Mouse (Mus musculus) frontal cortex, adult (tissue): ENCODE measurements around the gene Coq2.

ENCODE experiments used
- ATAC-seq: cut with Nextera tagmentation; 2 replicates; pipeline ENCODE4 v1.9.2; 2017; ENCODE audit warnings: mild to moderate bottlenecking, moderate library complexity, mixed read lengths; ENCODE audit not compliant: low TSS enrichment

Gene Coq2

DNA sequence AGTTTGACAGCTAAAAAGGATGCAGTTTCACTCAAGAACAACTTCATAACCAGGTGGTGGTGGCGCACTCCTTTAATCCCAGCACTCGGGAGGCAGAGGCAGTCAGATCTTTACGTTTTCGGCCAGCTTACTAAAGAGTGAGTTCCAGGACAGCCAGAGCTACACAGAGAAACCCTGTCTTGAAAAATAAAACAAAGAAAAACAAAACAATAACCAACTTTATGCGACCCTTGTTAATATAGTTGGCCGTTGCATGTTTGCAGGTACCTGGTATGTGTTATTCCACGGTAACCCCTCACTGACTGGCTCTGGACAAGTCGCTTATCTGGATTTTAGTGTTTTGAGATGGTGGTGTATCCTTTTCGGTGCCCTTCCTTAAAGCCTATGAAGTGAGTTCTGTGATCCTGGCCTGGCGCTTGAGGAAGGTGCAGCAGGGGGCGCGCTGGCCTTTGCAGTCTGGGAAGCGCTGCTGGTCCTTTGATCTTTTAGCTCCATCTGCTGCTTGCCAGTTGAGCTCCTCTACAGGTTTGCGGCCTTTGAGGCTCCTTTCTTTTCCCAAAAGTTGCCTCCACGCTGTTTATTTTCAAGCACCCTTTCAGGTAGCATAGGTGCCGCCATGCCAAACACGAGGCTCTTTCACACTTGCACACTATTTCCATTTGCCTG, at the start of gene Coq2:
Gene Coq2 (minus strand): TSS at position 430 of the 666 bp plus-strand sequence.
- peak; percentile 57 for ATAC-seq

DNA sequence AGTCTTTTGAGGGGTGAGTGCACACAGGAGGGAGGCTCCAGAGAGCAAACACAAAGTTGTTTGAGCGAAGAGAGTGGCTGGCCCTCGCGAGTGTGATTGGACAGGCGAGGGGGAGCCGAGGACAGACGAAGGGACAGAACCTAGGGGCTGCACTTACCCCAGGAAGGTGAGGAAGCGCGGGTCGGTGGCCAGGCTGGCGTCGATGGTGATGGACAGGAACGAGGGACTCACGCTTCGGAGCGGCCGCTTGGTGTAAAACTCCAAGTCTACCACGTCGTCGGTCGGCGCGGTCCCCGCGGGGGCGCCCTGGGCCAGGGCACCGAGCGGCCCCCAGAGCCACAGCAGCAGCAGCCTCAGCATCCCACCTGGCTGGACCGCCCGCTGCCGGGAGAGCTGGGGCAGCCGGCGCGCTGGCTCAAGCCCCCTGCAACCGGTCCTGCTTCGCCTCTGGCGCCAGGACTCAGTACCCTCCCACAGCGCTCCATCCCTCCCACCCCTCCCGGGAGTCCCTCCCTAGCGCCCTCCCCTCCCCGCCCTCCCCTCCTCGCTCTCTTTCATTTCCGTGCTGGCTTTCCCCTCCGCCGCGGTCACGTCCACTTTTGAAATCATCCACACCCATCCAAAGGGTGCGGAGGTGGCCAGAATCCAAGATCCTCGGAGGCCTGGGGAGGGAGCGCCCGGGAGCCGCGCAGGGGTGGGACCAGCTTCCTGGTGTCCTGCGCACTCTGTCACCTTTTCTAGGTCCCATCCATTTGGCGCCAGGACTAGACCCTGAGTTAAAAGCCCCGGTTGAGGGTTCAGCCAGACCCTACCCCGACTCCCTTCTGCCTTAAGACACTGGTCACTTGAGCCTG, 44.5 kb upstream of the Coq2 start, which contains the start of gene Hpse:
Gene Hpse (minus strand): TSS at position 482 of the 854 bp plus-strand sequence.
- peak; percentile 50 for ATAC-seq

DNA sequence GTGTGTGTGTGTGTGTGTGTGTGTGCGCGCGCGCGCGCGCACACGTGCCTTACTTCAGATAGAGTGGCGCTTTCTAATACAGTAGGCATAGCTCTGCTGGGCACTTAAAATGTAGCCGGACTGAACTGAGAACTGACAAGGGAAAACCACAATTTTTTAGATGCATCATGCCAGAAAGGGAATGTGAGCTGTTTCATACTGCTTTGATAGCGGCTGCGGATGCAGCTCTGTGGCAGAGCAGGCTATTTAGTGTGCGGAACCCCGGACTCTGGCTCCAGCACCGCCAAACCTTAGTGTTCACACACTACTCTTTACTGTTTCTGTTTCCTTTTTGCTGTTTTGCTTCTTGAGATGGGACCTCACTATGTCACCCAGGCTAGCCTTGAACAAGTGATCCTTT, 41.8 kb upstream of the Coq2 start:
- no peak for ATAC-seq

DNA sequence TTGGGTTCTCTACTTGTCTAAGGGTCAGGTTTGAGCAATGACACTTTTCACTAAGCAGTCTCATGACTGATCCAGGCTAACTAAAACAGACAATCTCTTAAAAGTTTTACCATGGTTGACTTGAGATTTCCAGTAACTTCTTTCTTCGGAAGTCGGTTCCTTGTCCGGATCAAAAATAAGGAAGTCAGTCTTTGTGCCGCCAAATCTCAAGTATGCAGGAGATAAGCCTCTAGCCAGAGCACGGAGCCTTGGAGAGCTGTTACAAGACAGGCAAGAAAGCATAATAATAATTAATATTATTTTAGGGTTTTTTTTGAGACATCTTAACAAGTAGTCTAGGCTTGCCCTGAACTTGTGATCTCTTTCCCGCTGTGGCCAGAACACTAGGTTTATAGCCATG, 36.3 kb upstream of the Coq2 start:
- no peak for ATAC-seq

DNA sequence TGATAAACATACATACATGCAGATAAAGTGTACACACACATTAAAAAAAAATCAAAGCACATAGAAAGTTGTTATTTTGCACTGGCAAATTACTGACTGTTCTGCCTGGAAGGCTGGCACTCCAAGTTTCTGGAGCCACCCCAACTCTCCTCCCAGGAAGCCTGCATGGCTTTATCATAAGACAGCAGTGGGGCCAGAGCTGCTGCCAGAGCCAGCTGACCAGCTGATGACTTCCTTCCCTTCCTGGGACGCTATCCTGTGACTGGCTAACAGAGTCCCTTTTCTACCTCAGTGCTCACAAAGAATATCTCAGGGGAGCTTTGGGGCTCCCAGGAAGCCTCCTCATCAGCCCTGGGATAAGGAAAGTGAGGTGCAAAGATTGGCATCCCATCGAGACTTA, 35.1 kb upstream of the Coq2 start:
- no peak for ATAC-seq

DNA sequence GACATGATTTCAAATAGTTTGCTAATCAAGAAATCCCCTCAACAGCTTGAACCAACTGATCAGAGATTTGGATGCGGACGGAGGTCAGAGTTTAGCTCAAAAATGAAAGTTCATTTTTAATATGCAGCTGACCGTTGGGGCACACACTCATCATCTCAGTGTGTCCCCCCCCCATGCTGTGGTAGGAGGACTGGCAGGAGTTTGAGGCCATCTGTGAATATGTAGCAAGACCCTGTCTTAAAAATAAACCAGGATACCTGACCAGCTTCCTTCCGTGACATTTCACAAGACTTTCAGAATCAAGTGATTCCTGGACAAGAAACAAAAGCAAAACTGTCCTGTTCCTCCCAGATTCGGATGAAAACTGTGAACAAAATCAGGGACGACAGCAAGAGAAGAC, 34.1 kb upstream of the Coq2 start:
- ATAC-seq: no peak

DNA sequence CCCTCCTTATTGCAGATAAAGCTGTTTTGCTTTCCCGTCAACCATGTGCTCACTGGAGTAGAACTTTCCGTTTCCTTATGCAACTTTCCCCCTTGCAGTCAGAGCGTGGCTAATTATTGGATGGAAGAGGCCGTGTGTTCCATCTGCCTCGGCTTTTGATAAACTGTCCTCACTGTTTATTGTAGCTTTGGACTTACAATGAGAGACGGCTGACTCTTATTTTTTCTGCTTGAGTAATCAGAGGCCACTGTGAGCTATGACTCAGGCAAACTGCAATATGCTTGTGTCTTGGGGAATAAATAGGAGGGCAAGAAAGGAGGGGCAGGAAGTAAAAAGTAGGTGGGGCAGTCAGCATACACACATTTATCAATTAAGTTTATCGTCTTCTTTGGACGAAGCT, 31.7 kb upstream of the Coq2 start:
- ATAC-seq: no peak

DNA sequence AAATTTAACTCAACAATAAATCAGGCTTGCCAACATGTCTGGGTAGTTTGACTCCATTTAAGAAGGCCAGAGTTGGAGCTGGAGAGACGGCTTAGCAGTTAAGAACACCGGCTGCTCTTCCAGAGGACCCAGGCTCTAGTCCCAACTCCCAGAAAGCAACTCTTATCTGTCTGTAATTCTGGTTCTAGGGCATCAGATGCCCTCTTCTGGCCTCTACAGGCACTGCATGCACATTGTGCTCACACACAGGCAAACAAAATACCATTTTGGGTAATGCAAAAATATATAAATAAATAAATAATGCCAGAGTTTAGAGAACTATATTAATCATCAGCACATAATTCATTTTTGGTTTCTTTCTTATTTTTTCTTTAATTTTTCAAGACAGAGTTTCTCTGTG, 29.3 kb upstream of the Coq2 start:
- no peak for ATAC-seq

DNA sequence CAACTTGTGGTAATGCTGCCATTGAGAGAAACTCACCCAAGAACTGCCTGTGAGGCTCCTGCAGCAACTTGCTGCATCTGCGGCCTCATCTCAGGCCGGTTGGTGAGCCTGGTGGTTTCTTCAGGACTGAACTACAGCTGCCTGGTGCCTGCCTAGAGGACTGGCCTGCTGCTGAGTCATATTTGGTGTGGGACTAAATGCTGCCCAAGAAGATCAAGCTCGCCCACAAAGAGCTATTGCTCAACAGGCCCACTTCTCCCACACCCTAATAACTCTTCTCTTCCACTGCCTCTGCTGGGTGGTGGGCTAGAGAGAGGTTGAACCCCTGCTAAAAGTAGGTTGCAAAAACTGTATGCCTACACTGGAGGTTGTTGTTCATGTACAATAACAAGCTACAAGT, 27.4 kb upstream of the Coq2 start:
- ATAC-seq: no peak

DNA sequence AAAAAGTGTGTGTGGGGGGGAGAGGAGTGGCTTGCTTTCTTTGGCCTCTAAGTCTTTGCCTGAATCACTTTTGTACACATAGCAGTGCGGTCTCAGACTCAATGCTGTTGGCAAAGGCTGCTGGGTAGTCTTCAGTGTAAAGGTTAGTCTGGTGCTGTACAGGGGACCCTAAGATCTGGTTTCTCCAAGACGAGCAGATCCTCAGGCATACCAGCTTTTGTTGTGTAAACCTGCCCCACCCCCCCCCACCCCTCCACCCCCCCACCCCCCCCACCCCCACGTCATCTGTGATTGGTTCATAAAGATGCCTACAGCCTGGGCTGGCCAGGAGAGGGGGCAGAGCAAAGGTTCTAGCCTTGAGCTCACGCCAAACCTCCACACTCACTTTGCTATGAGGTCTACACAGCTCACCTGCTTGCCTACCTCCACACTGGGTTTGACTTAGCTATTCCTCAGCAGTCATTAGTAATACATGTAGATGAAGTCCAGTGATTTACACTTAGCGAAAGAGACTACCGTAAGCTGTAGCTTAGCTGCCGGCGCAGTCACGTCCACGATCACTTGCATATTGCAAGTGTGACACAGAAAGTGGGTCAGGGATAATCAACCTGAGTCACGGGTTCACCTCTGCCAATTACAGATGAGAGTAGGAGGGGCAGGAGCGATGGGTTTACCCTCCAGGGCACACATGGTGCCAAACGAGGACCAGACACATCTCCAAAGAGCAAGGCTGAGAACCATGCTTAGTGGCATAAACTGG, 26.1 kb upstream of the Coq2 start:
- ATAC-seq: no peak

DNA sequence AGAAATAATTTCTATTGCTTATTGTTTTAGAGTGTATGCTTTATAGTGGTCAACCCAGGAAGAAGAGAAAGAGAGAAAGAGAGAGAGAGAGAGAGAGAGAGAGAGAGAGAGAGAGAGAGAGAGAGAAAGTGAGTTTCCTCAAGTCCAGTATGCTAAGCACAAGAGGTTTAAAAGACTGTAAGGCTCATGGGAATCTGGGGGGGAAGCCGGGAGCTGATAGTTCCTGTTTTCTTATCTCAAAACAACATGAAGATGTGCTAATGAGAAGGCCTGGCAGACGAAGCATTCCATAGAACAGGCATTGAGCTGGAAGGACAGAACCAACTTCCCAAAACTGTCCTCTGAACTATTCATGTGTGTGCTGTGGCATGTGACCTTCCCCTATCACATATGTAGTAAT, 22.9 kb upstream of the Coq2 start:
- no peak for ATAC-seq

DNA sequence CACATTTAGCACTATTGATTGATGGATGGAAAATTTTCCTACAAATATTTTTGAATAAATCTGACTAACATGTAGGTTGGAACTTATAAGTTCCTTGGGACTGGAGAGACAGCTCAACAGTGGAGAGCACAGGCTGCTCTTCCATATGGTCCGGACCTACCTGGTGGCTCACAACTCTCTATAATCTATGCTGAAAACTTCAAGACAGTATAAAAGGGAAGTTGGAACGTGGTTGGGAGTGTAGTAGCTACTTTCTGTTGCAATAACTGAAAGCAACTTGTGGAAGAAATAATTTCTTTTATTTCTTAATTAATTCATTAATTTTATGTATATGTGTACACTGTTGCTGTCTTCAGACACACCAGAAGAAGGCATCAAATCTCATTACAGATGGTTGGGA, 22.5 kb upstream of the Coq2 start:
- no peak for ATAC-seq

DNA sequence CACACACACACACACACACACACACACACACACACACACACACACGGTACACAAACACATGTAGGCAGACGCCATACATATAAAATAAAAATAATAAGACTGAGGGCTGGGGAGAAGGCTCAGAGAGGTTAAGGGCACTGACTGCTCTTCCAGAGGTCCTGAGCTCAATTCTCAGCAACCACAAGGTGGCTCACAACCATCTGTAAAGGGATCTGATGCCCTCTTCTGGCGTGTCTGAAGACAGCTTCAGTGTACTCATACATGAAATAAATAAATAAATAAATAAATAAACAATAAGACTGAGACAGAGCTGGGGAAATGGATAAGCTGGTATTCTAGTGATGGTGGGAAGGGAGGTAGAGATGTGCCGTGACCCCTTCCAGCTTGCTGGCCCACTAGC, 10.7 kb upstream of the Coq2 start:
- no peak for ATAC-seq

DNA sequence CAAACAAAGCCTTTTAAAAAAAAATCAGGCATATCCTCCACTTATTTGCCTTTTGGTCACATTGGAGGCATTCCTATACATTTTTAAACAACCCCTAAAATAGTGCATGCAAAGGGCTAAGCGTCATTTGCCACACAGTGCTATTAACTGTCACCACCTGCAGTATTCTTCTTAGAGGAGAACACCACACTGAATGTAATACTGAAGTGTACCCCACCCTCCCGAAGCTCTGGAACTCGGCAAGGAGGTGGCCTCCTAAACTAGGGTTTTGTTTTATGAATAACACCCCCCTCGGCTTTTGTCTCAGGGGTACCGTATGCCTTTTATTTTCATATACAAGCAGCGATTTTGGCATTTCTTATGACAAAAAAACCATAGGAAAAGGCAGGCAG, 5.6 kb upstream of the Coq2 start:
- no peak for ATAC-seq

DNA sequence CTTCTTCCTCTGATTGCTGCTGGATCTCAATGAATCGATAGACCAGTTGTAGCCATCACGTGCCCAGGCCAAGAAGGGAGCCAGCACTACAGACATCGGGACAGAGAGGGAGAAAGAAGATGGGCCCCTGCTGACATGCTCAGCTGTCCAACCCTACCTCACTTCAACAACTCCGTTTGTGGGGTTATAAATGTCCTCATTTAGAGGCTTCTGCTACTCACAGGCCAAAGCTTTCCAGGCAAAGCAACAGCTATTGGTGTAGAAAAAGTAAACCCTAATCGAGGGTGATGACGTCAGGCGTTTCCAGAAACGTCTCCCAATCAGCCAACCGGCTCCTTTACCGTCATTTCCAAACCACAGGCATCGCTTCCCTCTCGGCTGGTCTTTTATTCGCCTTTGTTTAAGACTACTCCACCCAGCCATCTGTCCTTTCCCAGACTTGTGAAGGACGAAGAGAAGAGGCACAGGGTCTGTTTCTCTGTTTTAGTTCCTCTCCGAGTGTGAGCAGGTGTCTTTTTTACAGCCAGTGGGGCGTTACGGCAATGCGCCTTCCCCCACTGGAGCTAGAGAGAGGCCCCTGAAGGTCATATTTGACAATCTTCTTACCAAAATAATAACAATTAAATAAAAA, 5.1 kb upstream of the Coq2 start:
- ATAC-seq: no peak

DNA sequence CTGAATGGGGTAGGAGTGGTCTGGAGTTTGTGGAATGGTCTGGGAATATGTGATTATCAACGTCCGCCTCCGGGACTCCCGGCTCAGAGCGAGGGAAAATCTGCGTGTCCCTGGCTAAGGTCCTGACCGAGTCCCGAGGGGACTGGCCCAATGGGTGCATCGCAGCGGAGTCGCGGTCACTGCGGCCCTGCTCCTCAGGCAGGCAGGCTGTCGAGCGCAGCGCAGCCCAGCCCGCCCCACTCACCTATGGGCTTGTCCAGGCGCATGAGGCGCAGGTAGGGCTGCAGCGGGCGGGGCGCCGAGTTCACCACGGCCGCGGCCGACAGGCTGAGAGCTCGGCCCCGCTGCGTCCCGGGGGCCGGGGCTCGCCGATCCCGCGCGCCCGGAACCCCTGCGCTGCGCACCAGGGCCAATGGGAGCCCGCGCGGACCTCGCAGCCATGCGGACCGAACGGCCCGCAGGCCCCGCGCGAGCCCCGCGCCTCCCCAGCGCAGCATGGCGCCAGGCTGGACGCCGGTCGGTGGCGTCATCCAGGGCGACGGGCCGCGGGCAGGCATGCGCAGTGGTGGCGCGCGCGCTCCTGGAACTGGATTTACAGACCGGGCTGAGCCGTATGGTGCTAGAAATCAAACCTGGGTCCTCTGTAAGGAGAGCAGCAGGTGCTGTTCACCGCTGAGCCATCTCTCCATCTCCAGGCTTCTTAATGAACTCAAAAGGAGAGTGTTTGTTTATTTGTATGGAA, 1.0 kb downstream of the Coq2 start:
- peak; percentile 96 for ATAC-seq

DNA sequence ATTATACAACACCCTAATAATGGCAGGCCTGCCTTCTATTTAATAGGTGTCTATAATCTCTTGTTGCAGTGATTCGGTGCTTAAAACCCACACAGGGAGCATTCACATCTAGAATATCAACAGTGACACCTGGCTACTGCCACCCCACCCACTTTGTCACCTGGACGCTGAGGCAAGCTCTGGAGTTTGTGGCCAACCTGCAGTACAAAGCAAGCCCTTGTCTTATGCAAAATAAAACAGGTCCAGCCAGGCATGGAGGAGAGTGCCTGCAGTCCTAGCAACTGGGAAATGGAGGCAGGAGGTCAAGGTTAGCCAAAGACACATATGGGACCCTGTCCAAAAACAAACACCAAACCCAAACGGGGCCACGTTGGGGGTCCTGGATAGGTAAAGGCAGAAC, 2.5 kb downstream of the Coq2 start:
- no peak for ATAC-seq

DNA sequence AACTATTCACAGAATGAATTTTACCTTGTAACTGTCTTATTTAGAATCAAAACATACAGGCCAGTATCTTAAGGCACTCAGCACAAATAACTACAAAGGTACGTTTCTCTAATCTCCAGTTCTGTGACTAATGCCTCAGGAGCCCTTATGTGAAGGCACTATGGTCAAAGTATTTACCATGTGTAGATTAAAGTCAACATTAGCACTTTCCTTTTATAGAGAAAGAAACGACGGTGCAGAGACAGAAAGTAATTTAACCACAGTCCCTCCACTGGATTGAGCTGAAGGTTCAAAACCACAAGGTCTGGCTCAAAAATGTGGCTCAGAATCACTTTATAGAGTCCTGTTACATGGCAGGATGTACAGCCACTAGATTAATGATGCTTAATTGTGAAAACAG, 3.0 kb downstream of the Coq2 start:
- ATAC-seq: no peak

DNA sequence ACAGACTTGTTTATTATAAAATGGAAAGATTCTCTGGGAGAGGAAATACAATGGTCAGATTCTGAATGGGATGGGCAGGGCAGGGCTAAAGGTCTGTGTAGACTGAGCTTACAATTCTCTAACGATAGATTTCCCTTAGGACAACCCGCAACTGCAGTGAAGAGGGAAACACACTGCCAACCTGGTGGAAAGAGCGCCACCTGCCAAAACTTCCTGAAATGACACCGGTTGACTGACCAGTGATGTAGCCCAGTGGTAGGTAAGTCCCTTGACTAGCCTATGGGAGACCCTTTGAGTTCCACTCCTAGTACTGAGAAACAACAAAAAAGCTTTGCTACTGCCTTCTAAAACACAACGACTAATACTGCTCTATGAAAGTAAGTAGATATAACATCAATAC, 3.5 kb downstream of the Coq2 start:
- ATAC-seq: peak; percentile 24; the same call in 1 of the 2 replicates

DNA sequence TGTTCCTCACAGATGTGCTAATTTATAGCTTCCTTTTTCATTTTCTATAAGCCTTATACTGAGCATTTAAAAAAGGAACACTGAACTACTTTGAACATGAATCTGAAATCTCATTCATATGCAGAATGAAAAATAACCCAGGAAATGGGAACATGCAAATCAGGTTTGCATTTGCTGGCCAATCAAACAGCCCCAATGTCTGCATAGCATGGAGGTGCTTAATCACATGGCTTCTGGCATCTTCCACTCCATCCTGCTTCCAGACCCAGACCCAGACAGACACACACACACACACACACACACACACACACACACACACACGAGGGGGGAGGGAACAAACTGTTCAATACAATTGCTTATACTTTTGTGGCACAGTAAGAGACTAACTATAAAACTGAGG, 8.0 kb downstream of the Coq2 start:
- peak; percentile 66 for ATAC-seq

DNA sequence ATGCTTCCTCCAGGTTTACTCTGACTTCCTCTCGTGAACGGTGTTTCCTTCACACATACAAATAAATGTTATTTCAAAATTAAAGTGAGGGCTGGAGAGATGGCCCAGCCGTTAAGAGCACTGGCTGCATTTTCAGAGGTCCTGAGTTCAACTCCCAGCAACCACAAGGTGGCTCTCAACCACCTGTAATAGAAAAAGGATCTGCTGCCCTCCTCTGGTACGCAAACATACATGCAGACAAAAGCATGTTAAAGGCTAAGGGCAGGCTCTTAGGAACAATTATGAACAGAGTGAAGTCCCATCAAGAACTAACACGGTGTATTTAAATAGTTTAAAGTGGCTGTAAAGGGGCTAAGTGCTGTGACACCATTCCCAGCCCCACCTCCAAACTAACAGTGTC, 11.1 kb downstream of the Coq2 start:
- ATAC-seq: no peak

DNA sequence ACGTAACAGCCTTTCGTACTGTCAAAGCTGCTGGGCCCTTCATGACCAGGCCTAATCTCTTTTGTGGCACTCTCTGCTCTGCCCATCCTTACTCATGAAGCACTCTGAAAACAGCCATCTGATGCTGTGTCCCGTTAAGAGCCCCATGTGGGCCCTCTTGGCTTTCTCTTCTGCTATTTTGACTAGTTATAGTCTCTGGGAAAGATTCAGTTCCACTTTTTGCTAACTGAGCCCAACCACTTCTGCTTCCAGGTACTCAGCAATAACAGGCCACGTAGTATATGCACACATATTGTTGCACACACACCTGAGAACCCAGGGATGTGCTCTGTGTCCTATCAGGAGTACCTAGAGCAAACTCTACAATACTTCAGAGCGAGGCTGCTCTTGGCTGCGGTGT, 11.9 kb downstream of the Coq2 start:
- no peak for ATAC-seq
